Mouse (Mus musculus) left cerebral cortex, postnatal 10 days (tissue): Measurements from ENCODE around the gene Tuba3b. TPM values are rescaled to one million over a fixed set of nuclear protein-coding genes. Genes with fewer than 3 reads are reported as not detected.

Source experiments
- DNase-seq, 2 experiments: peaks; one replicate each; pipeline ENCODE4 v3.0.0; 2021 to 2022; ENCODE audit warnings: low spot score in 2 of 2, mixed read lengths in 1 of 2; ENCODE audit errors: extremely low spot score in 1 of 2
- intact Hi-C: fragments of 180-260 bp; cut with DNase I; formaldehyde crosslinking; loops from one replicate; pipeline ENCODE4 v1.15.1; 2025
- total RNA-seq, 2 experiments: library from RNA; stranded (reverse); gene quantifications; 2 replicates each; pipeline ENCODE4 v1.2.3; 2021

The Tuba3b gene
- total RNA-seq, 2 experiments from 2014 or later: not detected

GRCm38 (mm10) chr6:145656740-145657591 is 41.4 kb downstream of the Tuba3b start:
- no peak for DNase-seq
- intact Hi-C loops: no loop called here

- intact Hi-C loops: no loop called here
- DNase-seq: no peak
These were observed 43.6 kb downstream of the Tuba3b start for GRCm38 (mm10) chr6:145659116-145659515.

GRCm38 (mm10) chr6:145660943-145661342 is 45.4 kb downstream of the Tuba3b start:
- intact Hi-C loops: no loop called here
- no peak for DNase-seq

- no peak for DNase-seq
- intact Hi-C loops: no loop called here
These were observed 48.7 kb downstream of the Tuba3b start for GRCm38 (mm10) chr6:145664208-145664607.

GRCm38 (mm10) chr6:145665751-145666150 is 50.2 kb downstream of the Tuba3b start:
- DNase-seq: no peak
- intact Hi-C loops: no loop called here

- DNase-seq: no peak
- intact Hi-C loops: no loop called here
These were observed 52.1 kb downstream of the Tuba3b start for GRCm38 (mm10) chr6:145667654-145668053.

GRCm38 (mm10) chr6:145669596-145670071 is 54.1 kb downstream of the Tuba3b start:
- DNase-seq: no peak
- intact Hi-C loops: no loop called here

Other genes starting within 250 kb of the Tuba3b start
- gene Lmntd1, start 1.4 kb upstream of the Tuba3b start, total RNA-seq: 1 to 10 TPM; 2.0 to 2.2 TPM
- gene Rassf8, start 131.0 kb downstream of the Tuba3b start, total RNA-seq: 10 to 100 TPM; 11.8 to 13.7 TPM
- gene Bhlhe41, start 249.8 kb downstream of the Tuba3b start, total RNA-seq: 10 to 100 TPM; 12.2 to 12.4 TPM